Mouse (Mus musculus): ENCODE data around the gene Jade2.

- TF ChIP-seq CTCF (conservative IDR thresholded peaks at IDR 0.05; ENCODE audit: low read length): no peak
- no peak for TF ChIP-seq NANOG (IDR thresholded peaks at IDR 0.05; ENCODE audit: borderline replicate concordance, low read length)
Observed at GRCm38 (mm10) chr11:51856616-51857080, 805 bp downstream of the Jade2 start.

Data from E14TG2a.4 (cell line).